Mouse (Mus musculus): ENCODE data around the gene Taf13. TPM values are rescaled to one million over a fixed set of nuclear protein-coding genes. Genes with fewer than 3 reads are reported as not detected.

The Taf13 gene
- polyA plus RNA-seq (2015; fragmentation: Nextera tagmentation; extraction: Ambion mirVana) = 15.7 and 17.6 TPM in 2 replicates

GRCm38 (mm10) chr3:108571443-108572294 lies at the start of gene Taf13:
TSS of gene Taf13 (plus strand) at chr3:108571698.

GRCm38 (mm10) chr3:108533951-108534350 lies 37.5 kb upstream of the Taf13 start, which contains the start of gene 1700013F07Rik:
TSS of gene 1700013F07Rik (plus strand) at chr3:108534150.

DNA sequence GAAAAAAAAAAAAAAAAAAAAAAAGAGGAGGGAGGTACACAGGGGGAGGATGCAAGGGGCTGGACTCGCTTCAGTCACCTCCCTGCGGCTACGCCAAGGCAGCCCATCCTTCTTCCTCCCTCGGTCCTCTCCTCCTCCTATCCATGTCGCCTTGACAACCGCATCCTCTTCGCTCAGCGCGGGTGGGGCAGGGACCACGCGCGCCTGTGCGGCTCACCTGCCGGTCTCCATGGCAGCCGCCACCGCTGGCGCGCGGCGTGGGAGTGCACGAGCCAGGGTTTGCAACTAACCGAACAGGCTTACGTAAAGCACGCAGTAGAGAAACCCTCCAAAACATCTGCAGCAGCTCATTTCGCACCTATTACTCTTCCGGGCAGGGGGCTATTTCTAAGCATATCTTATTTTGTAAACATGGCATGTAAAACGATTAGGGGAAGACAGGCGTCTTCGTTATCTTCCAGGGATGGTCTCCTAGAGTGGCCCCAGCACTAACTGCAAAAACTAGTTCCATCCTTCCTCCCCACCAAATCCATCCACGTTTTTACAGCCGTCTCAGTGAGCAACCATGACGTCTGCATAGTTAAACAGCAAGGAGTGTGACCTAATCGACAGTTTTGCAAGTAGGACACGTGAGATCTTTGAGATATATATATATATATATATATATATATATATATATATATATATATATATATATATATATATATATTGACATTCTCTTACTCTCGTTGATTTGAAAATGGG lies 34.8 kb upstream of the Taf13 start, which contains the start of gene 5330417C22Rik:
Gene 5330417C22Rik (minus strand): TSS at position 20 of the 744 bp plus-strand sequence.

DNA sequence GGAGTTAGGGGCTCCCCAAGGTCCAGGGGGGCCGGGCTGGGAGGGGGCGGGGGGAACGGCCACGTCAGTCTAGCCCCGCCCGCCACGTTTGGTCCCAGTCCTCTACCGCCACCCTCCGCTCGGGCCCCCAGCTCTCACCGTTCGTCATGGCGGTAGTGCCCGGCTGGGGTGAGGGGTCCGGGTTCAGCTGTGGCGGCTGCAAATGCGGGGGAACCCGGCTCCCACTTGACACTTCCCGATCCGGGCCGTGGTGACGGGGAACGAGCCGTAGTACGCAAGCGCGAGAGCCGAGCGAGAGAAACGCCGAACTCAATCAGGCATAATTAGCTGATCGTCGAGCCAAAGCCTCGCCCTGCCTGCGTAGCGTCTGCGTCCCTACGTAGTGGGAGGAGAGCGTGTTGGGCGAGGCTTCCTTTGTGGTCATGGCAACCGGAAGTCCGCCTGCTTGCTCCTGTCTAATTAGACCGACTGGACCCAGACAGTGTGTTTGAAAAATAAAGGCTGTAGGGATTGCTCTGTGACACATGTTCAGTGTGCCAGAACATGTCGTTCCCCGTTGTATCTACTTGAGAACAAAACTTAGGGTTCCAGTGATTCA lies 9.3 kb upstream of the Taf13 start, which contains the start of gene Tmem167b:
Gene Tmem167b (minus strand): TSS at position 334 of the 598 bp plus-strand sequence.

GRCm38 (mm10) chr3:108590786-108591529 lies 19.5 kb downstream of the Taf13 start, which contains the start of gene Wdr47:
TSS of gene Wdr47 (plus strand) at chr3:108591279.

Other genes starting within 250 kb of the Taf13 start
- not detected in 2 replicates for gene Mybphl, start 206.8 kb upstream of the Taf13 start, polyA plus RNA-seq (2015; fragmentation: Nextera tagmentation; extraction: Ambion mirVana)
- gene Psrc1, start 187.9 kb upstream of the Taf13 start, polyA plus RNA-seq (2015; fragmentation: Nextera tagmentation; extraction: Ambion mirVana) = 17.4 and 18.8 TPM in 2 replicates
- gene Celsr2, start 156.1 kb upstream of the Taf13 start, polyA plus RNA-seq (2015; fragmentation: Nextera tagmentation; extraction: Ambion mirVana) = 0.20 and 0.57 TPM in 2 replicates
- gene Sars, start 126.5 kb upstream of the Taf13 start, polyA plus RNA-seq (2015; fragmentation: Nextera tagmentation; extraction: Ambion mirVana) = 71.7 and 74.3 TPM in 2 replicates
- not detected in 2 replicates for gene 1700013F07Rik, start 37.5 kb upstream of the Taf13 start, polyA plus RNA-seq (2015; fragmentation: Nextera tagmentation; extraction: Ambion mirVana)
- 0.33 and 0.75 TPM in 2 replicates for gene 5330417C22Rik, start 35.2 kb upstream of the Taf13 start, polyA plus RNA-seq (2015; fragmentation: Nextera tagmentation; extraction: Ambion mirVana)
- 17.0 and 19.3 TPM in 2 replicates for gene Tmem167b, start 9.2 kb upstream of the Taf13 start, polyA plus RNA-seq (2015; fragmentation: Nextera tagmentation; extraction: Ambion mirVana)
- gene Wdr47, start 19.6 kb downstream of the Taf13 start, polyA plus RNA-seq (2015; fragmentation: Nextera tagmentation; extraction: Ambion mirVana) = 2.7 and 3.5 TPM in 2 replicates
- 52.5 and 52.8 TPM in 2 replicates for gene Clcc1, start 82.2 kb downstream of the Taf13 start, polyA plus RNA-seq (2015; fragmentation: Nextera tagmentation; extraction: Ambion mirVana)
- 42.9 and 47.5 TPM in 2 replicates for gene Gpsm2, start 150.6 kb downstream of the Taf13 start, polyA plus RNA-seq (2015; fragmentation: Nextera tagmentation; extraction: Ambion mirVana)
- gene Aknad1, start 168.0 kb downstream of the Taf13 start, polyA plus RNA-seq (2015; fragmentation: Nextera tagmentation; extraction: Ambion mirVana) = 0.40 and 0.59 TPM in 2 replicates

All from spleen, postnatal 0 days (tissue).